Mouse (Mus musculus) megakaryocyte, embryonic 14.5 days (primary cell): ENCODE measurements around the gene Map4. TPM values are rescaled to one million over a fixed set of nuclear protein-coding genes. Genes with fewer than 3 reads are reported as not detected.
"Not testable (repeated sequence)": the region's sequence is repeated elsewhere in the genome, so short reads cannot be mapped to it uniquely, and the experiment has no call there.

Source experiments
- H3K27me3 ChIP-seq: replicated peaks from 2 replicates; pipeline ENCODE3; 2012; ENCODE audit warnings: inconsistent platforms
- H3K36me3 ChIP-seq: replicated peaks from 2 replicates; pipeline ENCODE3; 2012; ENCODE audit warnings: low read length, inconsistent platforms, mixed read lengths
- H3K4me1 ChIP-seq: 2 replicates; pipeline ENCODE4 v1.6.1; 2012; ENCODE audit warnings: inconsistent platforms
- H3K4me3 ChIP-seq: replicated peaks from 2 replicates; pipeline ENCODE3; 2012; ENCODE audit warnings: moderate library complexity, mild to moderate bottlenecking, inconsistent platforms
- H3K9me3 ChIP-seq: 2 replicates; pipeline ENCODE4 v1.6.1; 2012; ENCODE audit warnings: inconsistent platforms
- FLI1 ChIP-seq: IDR thresholded peaks from 2 replicates; pipeline ENCODE4 v1.6.1; 2012; ENCODE audit warnings: low read length, inconsistent platforms, mixed read lengths
- GATA1 ChIP-seq: IDR thresholded peaks from 3 replicates; pipeline ENCODE4 v1.6.1; 2012; ENCODE audit warnings: mixed read lengths, low read length, inconsistent platforms, borderline replicate concordance
- polyA plus RNA-seq: library from polyadenylated mRNA; stranded (reverse); fragments of >175 nt; gene quantifications from 2 replicates; pipeline ENCODE4 v1.2.3, GENCODE M21; 2012; ENCODE audit warnings: low replicate concordance; ENCODE audit not compliant: insufficient read depth

Map4 gene
- polyA plus RNA-seq, 1 experiment = 13.9 TPM

- peaks cover 19% of the 10 kb centered on the region for H3K27me3 ChIP-seq
- H3K36me3 ChIP-seq = no peaks in the 10 kb centered on the region
- no peak for TF ChIP-seq GATA1
- no peak for TF ChIP-seq FLI1
- no peak overlapping the region for H3K4me3 ChIP-seq
- no peaks in the 10 kb centered on the region for H3K4me1 ChIP-seq
- H3K9me3 ChIP-seq = no peaks in the 10 kb centered on the region
Observed at GRCm38 (mm10) chr9:110054781-110055180, 123.5 kb downstream of the Map4 start.

- Histone ChIP-seq H3K4me3 (no peak overlapping the region), H3K27me3 (peaks cover 12% of the 10 kb centered on the region), H3K9me3 (no peaks in the 10 kb centered on the region), H3K36me3 (no peaks in the 10 kb centered on the region), H3K4me1 (peaks cover 4% of the 10 kb centered on the region)
- TF ChIP-seq FLI1 (no peak), GATA1 (no peak)
Observed at GRCm38 (mm10) chr9:110057200-110057599, 125.9 kb downstream of the Map4 start.

- no peaks in the 10 kb centered on the region for H3K9me3 ChIP-seq
- H3K36me3 ChIP-seq = no peaks in the 10 kb centered on the region
- TF ChIP-seq FLI1 (no peak), GATA1 (no peak)
- H3K27me3 ChIP-seq = no peaks in the 10 kb centered on the region
- peaks cover 14% of the 10 kb centered on the region for H3K4me1 ChIP-seq
- H3K4me3 ChIP-seq = no peak overlapping the region
Observed at GRCm38 (mm10) chr9:110060761-110061160, 129.5 kb downstream of the Map4 start.

GRCm38 (mm10) chr9:110062405-110062804 lies 131.1 kb downstream of the Map4 start:
- no peak for TF ChIP-seq FLI1
- TF ChIP-seq GATA1 = no peak
- H3K36me3 ChIP-seq = no peaks in the 10 kb centered on the region
- H3K4me1 ChIP-seq = peaks cover 14% of the 10 kb centered on the region
- no peaks in the 10 kb centered on the region for H3K27me3 ChIP-seq
- no peak overlapping the region for H3K4me3 ChIP-seq
- H3K9me3 ChIP-seq = no peaks in the 10 kb centered on the region

DNA sequence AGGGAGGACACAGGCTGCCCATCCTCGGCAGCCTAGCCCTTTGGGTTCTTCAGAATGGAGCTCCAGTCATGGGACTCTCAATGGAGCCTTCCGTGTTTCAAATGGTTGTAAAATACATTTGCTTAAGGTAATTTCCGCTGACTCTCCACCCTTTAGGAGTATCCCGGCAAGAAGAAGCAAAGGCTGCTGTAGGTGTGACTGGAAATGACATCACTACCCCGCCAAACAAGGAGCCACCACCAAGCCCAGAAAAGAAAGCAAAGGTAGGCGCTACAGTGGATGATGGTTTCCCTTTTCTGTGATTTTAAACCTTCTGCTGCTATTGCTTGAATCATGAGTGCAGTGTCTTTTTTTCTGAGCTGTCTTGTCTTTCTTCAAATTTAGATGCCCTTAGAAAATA lies 131.6 kb downstream of the Map4 start:
- H3K4me1 ChIP-seq = peaks cover 14% of the 10 kb centered on the region
- TF ChIP-seq FLI1 (no peak), GATA1 (no peak)
- H3K4me3 ChIP-seq = no peak overlapping the region
- no peaks in the 10 kb centered on the region for H3K9me3 ChIP-seq
- H3K27me3 ChIP-seq = no peaks in the 10 kb centered on the region
- no peaks in the 10 kb centered on the region for H3K36me3 ChIP-seq

DNA sequence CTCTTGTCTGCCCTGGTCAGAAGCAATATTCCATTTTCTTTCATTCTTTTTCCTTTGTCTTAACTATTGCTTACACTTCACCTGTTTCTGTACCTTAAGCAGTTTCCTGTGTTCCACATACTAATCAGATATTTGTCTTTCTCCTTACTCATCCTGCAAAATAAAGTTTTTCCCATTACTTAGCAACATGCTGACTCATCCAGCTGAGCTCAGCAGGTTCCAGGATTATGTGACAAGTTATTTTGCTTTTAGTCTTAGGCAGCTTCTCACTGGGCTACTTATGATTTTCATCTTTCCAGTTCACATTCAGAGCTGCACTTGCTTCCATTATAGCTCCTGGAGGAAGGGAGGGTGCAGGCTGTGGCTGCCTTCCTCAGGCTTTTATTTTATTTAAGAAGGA lies 133.4 kb downstream of the Map4 start:
- H3K9me3 ChIP-seq = no peaks in the 10 kb centered on the region
- peaks cover 14% of the 10 kb centered on the region for H3K4me1 ChIP-seq
- TF ChIP-seq GATA1 = no peak
- no peak for TF ChIP-seq FLI1
- H3K27me3 ChIP-seq = no peaks in the 10 kb centered on the region
- peaks cover 4% of the 10 kb centered on the region for H3K36me3 ChIP-seq
- no peak overlapping the region for H3K4me3 ChIP-seq

DNA sequence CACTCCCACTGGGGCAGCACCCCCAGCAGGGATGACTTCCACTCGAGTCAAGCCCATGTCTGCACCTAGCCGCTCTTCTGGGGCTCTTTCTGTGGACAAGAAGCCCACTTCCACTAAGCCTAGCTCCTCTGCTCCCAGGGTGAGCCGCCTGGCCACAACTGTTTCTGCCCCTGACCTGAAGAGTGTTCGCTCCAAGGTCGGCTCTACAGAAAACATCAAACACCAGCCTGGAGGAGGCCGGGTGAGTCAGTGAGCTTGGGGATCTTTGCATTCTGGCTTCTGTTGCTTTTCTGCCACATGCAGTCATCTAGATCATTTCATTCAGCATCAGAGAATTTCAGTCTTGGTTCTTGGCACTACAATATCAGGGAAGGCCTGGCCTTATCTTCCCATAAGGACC lies 137.5 kb downstream of the Map4 start:
- Histone ChIP-seq H3K4me3 (no peak overlapping the region), H3K36me3 (peaks cover 6% of the 10 kb centered on the region), H3K27me3 (no peaks in the 10 kb centered on the region), H3K9me3 (no peaks in the 10 kb centered on the region), H3K4me1 (peaks cover 41% of the 10 kb centered on the region)
- TF ChIP-seq GATA1 = no peak
- no peak for TF ChIP-seq FLI1

DNA sequence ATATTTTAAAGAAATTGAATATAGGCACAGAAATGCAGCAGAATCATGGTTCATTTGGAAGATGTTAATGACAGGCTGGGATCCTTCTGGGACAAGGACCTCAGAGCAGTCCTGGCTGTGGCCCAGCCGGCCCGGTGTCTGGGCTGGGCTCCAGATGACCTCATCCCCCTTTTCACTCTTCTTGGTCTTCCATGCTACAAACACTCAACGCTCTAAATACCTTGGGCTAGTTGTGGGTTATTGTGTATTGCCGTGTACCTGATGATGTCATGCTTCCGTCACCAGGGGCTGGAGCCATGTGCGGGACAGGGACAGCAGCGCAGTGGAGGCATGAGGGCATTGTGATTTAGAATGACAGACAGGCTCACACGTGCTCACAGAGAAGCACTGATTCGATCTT lies 139.1 kb downstream of the Map4 start:
- peaks cover 35% of the 10 kb centered on the region for H3K4me1 ChIP-seq
- no peak overlapping the region for H3K4me3 ChIP-seq
- no peaks in the 10 kb centered on the region for H3K9me3 ChIP-seq
- TF ChIP-seq FLI1 (no peak), GATA1 (no peak)
- H3K27me3 ChIP-seq = peaks cover 2% of the 10 kb centered on the region
- peaks cover 6% of the 10 kb centered on the region for H3K36me3 ChIP-seq

GRCm38 (mm10) chr9:110071011-110071410 lies 139.8 kb downstream of the Map4 start:
- Histone ChIP-seq H3K36me3 (peaks cover 6% of the 10 kb centered on the region), H3K4me3 (no peak overlapping the region), H3K9me3 (no peaks in the 10 kb centered on the region), H3K4me1 (peaks cover 35% of the 10 kb centered on the region), H3K27me3 (peaks cover 2% of the 10 kb centered on the region)
- TF ChIP-seq GATA1 (no peak), FLI1 (no peak)

DNA sequence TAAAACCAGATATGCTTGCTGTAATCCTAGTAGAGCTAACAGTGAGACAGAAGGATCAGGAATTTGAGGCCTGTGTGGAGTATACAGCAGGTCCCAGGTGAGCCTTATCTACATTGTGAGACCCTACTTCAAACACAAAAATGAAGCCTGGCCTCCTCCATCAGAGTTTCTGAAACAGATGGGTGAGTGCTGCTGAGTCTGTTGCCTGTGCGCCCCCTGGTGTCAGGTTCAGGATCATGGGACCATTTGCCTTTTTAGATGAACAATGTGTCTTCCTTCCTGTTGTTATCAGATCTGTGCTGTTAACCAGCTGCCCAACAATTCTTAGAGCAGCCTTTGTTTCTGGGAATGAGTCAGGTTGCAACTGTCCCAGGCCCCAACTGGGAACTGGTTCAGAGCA lies 140.6 kb downstream of the Map4 start:
- no peaks in the 10 kb centered on the region for H3K9me3 ChIP-seq

GRCm38 (mm10) chr9:110076468-110076867 lies 145.2 kb downstream of the Map4 start:
- Histone ChIP-seq H3K36me3 (peaks cover 10% of the 10 kb centered on the region), H3K27me3 (peaks cover 13% of the 10 kb centered on the region), H3K4me1 (peaks cover 46% of the 10 kb centered on the region)
- H3K9me3 ChIP-seq, H3K4me3 ChIP-seq: not testable (repeated sequence)

More for the DNA sequence above, 140.6 kb downstream of the Map4 start:
- peaks cover 6% of the 10 kb centered on the region for H3K36me3 ChIP-seq
- peaks cover 2% of the 10 kb centered on the region for H3K27me3 ChIP-seq
- H3K4me3 ChIP-seq = no peak overlapping the region
- peaks cover 35% of the 10 kb centered on the region for H3K4me1 ChIP-seq
- TF ChIP-seq GATA1 (no peak; the same call in 2 of the 3 replicates), FLI1 (no peak)
